Mouse (Mus musculus) heart, adult 2 months (tissue): Measurements from ENCODE around the gene Ccdc127.

Experiments
- CTCF ChIP-seq: fragments of 200-600 bp; IDR thresholded peaks from 2 replicates; pipeline ENCODE4 v1.8.1; 2022; ENCODE audit warnings: antibody characterized with exemption, mild to moderate bottlenecking, moderate library complexity
- POLR2A ChIP-seq: fragments of 200-500 bp; IDR thresholded peaks from 2 replicates; pipeline ENCODE4 v1.6.1; 2011; ENCODE audit warnings: mild to moderate bottlenecking, low read depth, low read length, control low read depth; ENCODE audit not compliant: insufficient read depth

- TF ChIP-seq CTCF: no peak
- no peak for TF ChIP-seq POLR2A
These were observed 31.6 kb downstream of the Ccdc127 start for GRCm38 (mm10) chr13:74381533-74382276.
